Comparison of ENCODE assay signal across 11 mouse cellular contexts in the genomic region with DNA sequence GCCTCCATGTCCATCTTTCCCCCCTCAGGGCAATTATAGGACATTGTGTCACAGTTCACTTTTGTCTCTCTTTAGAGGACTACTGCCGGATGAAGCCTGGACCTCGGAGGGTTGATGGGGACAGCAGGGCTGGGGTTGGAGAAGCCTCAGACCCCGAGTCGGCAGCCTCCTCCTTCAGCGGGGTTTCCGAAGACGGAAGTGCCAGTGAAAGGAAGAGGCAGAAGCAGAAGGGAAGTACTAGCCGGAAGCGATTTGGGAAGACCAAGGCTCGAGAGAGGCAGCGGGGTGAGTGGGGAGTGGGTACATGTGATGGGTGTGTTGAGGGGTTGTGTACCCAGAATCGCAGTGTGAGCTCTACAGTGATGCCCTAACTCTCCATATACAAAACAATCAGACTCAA. TPM values are rescaled to one million over a fixed set of nuclear protein-coding genes. Genes with fewer than 3 reads are reported as not detected.
A peak's percentile ranks its signal among the peaks of the same experiment; 100 is the strongest.
DNase-seq lines count a peak whose midpoint lies in the region; ATAC-seq and TF ChIP-seq lines count a peak whose summit lies in the region.
"Had no signal": no experiment of that assay in that cellular context is flagged by ENCODE, and none has a peak within 500 bp of the region (broad histone marks: within the 10 kb centered on the region; RNA-seq: fewer than 3 reads in every experiment).

No protein-coding gene starts in this region.

- H3K4me2 ChIP-seq in heart, embryonic 12.5 days, result peak overlapping the region; percentile 92; the same call in 1 of the 2 replicates
- peak overlapping the region; percentile 84 for H3K4me2 ChIP-seq in hindbrain, embryonic 15.5 days
- H3K4me2 ChIP-seq in myocyte (ENCODE audit: low read depth), result peak overlapping the region; percentile 97

- TF ChIP-seq POLR2A in myocyte (IDR thresholded peaks at IDR 0.05; ENCODE audit: insufficient read length, low read depth), result no peak

- ATAC-seq in heart, embryonic 12.5 days (ENCODE audit: insufficient number of reproducible peaks, low FRiP score), result no peak
- no peak for ATAC-seq in hindbrain, embryonic 15.5 days (ENCODE audit: low FRiP score, low read depth)
- no peak for ATAC-seq in frontal cortex, adult (ENCODE audit: low TSS enrichment)
- ATAC-seq: CD4-positive, CD25-positive, alpha-beta regulatory T cell, adult 4 months had no signal

- 91% methylated on average over 12 of the region's 12 CpGs for WGBS in heart, embryonic 12.5 days
- 93% methylated on average over 12 of the region's 12 CpGs for WGBS in hindbrain, embryonic 15.5 days

- no peaks in the 10 kb centered on the region for H3K36me3 ChIP-seq in heart, embryonic 12.5 days
- no peaks in the 10 kb centered on the region for H3K36me3 ChIP-seq in hindbrain, embryonic 15.5 days
- no peaks in the 10 kb centered on the region for H3K36me3 ChIP-seq in myocyte (ENCODE audit: control insufficient read depth, insufficient read depth)

- intact Hi-C loops in heart, postnatal 10 days (cut with DNase I), result loop anchor here (10.0 kb wide), 1 partner anchor 375 kb away; a partner anchor contains a TSS

- H3K9me3 ChIP-seq in heart, embryonic 12.5 days (replicated peaks), result no peaks in the 10 kb centered on the region
- no peaks in the 10 kb centered on the region for H3K9me3 ChIP-seq in hindbrain, embryonic 15.5 days

- no peak for DNase-seq in heart, postnatal 10 days
- peak; percentile 46 to 55 for DNase-seq in right cerebral cortex, postnatal 10 days (ENCODE audit: low spot score in 2 of 2)
- no peak for DNase-seq in right cerebral cortex, postnatal 14 days
- no peak for DNase-seq in lung, adult 18-20 months

- H3K9ac ChIP-seq in heart, embryonic 12.5 days, result no peak overlapping the region
- H3K9ac ChIP-seq in hindbrain, embryonic 15.5 days, result 0 out of 2 replicates have a peak overlapping the region, but pooled peaks have one; percentile 72

- H3K4me3 ChIP-seq in heart, embryonic 12.5 days, result no peak overlapping the region
- H3K4me3 ChIP-seq in hindbrain, embryonic 15.5 days, result no peak overlapping the region
- H3K4me3 ChIP-seq in myocyte, result peak overlapping the region; percentile 96

- H3ac ChIP-seq in myocyte (ENCODE audit: control insufficient read depth, insufficient read length), result no peak overlapping the region

- H3K4me1 ChIP-seq in heart, embryonic 12.5 days (replicated peaks), result peaks cover 30% of the 10 kb centered on the region
- peaks cover 71% of the 10 kb centered on the region for H3K4me1 ChIP-seq in hindbrain, embryonic 15.5 days (replicated peaks)

- peaks cover 19% of the 10 kb centered on the region for H3K79me2 ChIP-seq in myocyte (ENCODE audit: control insufficient read depth, insufficient read depth)

- no peak overlapping the region for H3K27ac ChIP-seq in heart, embryonic 12.5 days (ENCODE audit: poor library complexity, severe bottlenecking)
- peak overlapping the region; percentile 96 for H3K27ac ChIP-seq in hindbrain, embryonic 15.5 days (replicated peaks)

- H3K27me3 ChIP-seq in heart, embryonic 12.5 days (replicated peaks), result peaks cover 45% of the 10 kb centered on the region
- H3K27me3 ChIP-seq in hindbrain, embryonic 15.5 days, result peaks cover 22% of the 10 kb centered on the region
- H3K27me3 ChIP-seq in myocyte (ENCODE audit: control insufficient read depth, insufficient read depth, insufficient read length), result peaks cover 13% of the 10 kb centered on the region

TF ChIP-seq in myocyte, 11 proteins besides CTCF, POLR2A, EP300 and RAD21:
- TF ChIP-seq E2F4 (IDR thresholded peaks at IDR 0.05; ENCODE audit: insufficient read depth) (no peak), MYOG (IDR thresholded peaks at IDR 0.05; ENCODE audit: control insufficient read depth in 1 of 3, insufficient read depth in 1 of 3, insufficient read length in 2 of 3, low read depth in 2 of 3) (no peak), TCF3 (IDR thresholded peaks at IDR 0.05; ENCODE audit: insufficient read length, low read depth) (no peak), REST (IDR thresholded peaks at IDR 0.05; ENCODE audit: insufficient read depth, insufficient read length) (no peak), SRF (IDR thresholded peaks at IDR 0.05; ENCODE audit: control insufficient read depth, insufficient read length, low read depth) (no peak), USF1 (IDR thresholded peaks at IDR 0.05; ENCODE audit: low read depth) (no peak), CEBPB (IDR thresholded peaks at IDR 0.05; ENCODE audit: insufficient read depth, poor library complexity, severe bottlenecking) (no peak), TCF12 (IDR thresholded peaks at IDR 0.05; ENCODE audit: insufficient read depth, poor library complexity, severe bottlenecking) (no peak), POLR2AphosphoS2 (IDR thresholded peaks at IDR 0.05; ENCODE audit: insufficient read length, low read depth) (no peak), MYOD1 (IDR thresholded peaks at IDR 0.05; ENCODE audit: control insufficient read depth in 1 of 3, insufficient read length in 2 of 3, low read depth in 2 of 3) (no peak), MAX (IDR thresholded peaks at IDR 0.05; ENCODE audit: low read depth) (no peak)

RNA-seq across cellular contexts. Expression of a gene that starts 2.5 kb away (rescaled TPM):
- 81.7 and 83.9 TPM in 2 replicates for polyA plus RNA-seq in heart, embryonic 12.5 days (2016; fragmentation: Nextera tagmentation; extraction: Ambion mirVana)
- total RNA-seq in heart, postnatal 10 days (2021), result 100 to 1,000 TPM; 102 to 109 TPM
- 99.8 and 101 TPM in 2 replicates for polyA plus RNA-seq in hindbrain, embryonic 15.5 days (2015; fragmentation: Nextera tagmentation; extraction: Ambion mirVana)
- 159 TPM for polyA plus RNA-seq in myocyte (2012; fragmentation: generic; extraction: Trizol)

RNA-seq across cellular contexts. Expression of a gene that starts 8.1 kb away (rescaled TPM):
- polyA plus RNA-seq in heart, embryonic 12.5 days (2016; fragmentation: Nextera tagmentation; extraction: Ambion mirVana), result 16.6 and 17.7 TPM in 2 replicates
- total RNA-seq in heart, postnatal 10 days (2021), result 10 to 100 TPM; 10.6 to 12.6 TPM
- 90.6 and 113 TPM in 2 replicates for polyA plus RNA-seq in hindbrain, embryonic 15.5 days (2015; fragmentation: Nextera tagmentation; extraction: Ambion mirVana)
- polyA plus RNA-seq in myocyte (2012; fragmentation: generic; extraction: Trizol), result 13.1 TPM

RNA-seq across cellular contexts. Expression of a gene that starts 20.6 kb away (rescaled TPM):
- 52.1 TPM in 2 replicates for polyA plus RNA-seq in heart, embryonic 12.5 days (2016; fragmentation: Nextera tagmentation; extraction: Ambion mirVana)
- 100 to 1,000 TPM; 194 to 209 TPM for total RNA-seq in heart, postnatal 10 days (2021)
- polyA plus RNA-seq in hindbrain, embryonic 15.5 days (2015; fragmentation: Nextera tagmentation; extraction: Ambion mirVana), result 105 and 118 TPM in 2 replicates
- polyA plus RNA-seq in myocyte (2012; fragmentation: generic; extraction: Trizol), result 118 TPM

RNA-seq across cellular contexts. Expression of a gene that starts 21.2 kb away (rescaled TPM):
- polyA plus RNA-seq in heart, embryonic 12.5 days (2016; fragmentation: Nextera tagmentation; extraction: Ambion mirVana), result 3.6 and 4.9 TPM in 2 replicates
- 1 to 10 TPM; 5.9 to 7.3 TPM for total RNA-seq in heart, postnatal 10 days (2021)
- polyA plus RNA-seq in hindbrain, embryonic 15.5 days (2015; fragmentation: Nextera tagmentation; extraction: Ambion mirVana), result 7.8 and 9.3 TPM in 2 replicates
- polyA plus RNA-seq in myocyte (2012; fragmentation: generic; extraction: Trizol), result 1.5 TPM

RNA-seq across cellular contexts. Expression of a gene that starts 25.5 kb away (rescaled TPM):
- not detected in 2 replicates for polyA plus RNA-seq in heart, embryonic 12.5 days (2016; fragmentation: Nextera tagmentation; extraction: Ambion mirVana)
- total RNA-seq in heart, postnatal 10 days (2021), result not detected
- not detected in 2 replicates for polyA plus RNA-seq in hindbrain, embryonic 15.5 days (2015; fragmentation: Nextera tagmentation; extraction: Ambion mirVana)
- not detected for polyA plus RNA-seq in myocyte (2012; fragmentation: generic; extraction: Trizol)
- polyA plus RNA-seq: CD4-positive, CD25-positive, alpha-beta regulatory T cell, adult 4 months; limb, embryonic 14.5 days; thymus, postnatal 0 days had no signal

Comparison
In these comparisons a context has a peak if more than half of its experiments do, and no peak if none do; other contexts are left out.
1. DNase-seq: peak in right cerebral cortex, postnatal 10 days (2 of 2); none in heart, postnatal 10 days (0 of 2), right cerebral cortex, postnatal 14 days (single experiment) and lung, adult 18-20 months (0 of 2).
2. Peak in every context shown above with its lines, with median percentiles within 50 percentile points of each other: H3K4me2 ChIP-seq.